Mouse (Mus musculus) urinary bladder, postnatal 14 days (tissue): ENCODE data around the gene Ccdc134.
A peak's percentile ranks its signal among the peaks of the same experiment; 100 is the strongest.

Experiments
- DNase-seq: peaks from one replicate; pipeline ENCODE4 v3.0.0; 2021; ENCODE audit warnings: low spot score

The Ccdc134 gene

DNA sequence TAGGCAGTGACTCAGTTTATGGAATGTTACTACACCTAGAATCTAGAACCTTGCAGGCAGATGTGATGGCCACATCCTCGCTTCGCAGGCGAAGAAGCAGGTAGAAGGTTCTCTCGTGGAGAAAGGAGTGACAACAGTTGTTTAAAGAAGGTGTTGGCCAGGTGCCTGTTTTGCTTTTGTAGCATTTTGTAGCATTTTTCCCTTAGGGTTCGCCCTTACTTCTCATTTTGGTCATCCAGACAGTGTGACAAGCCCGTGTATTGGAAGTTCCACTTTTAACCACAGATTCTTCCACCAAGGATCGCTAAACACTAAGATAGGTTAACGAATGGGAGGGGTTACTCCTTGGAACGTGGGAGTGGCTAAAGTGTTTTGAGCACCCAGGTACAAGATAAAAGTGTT, 20.8 kb downstream of the Ccdc134 start:
- no peak for DNase-seq

- no peak for DNase-seq
Observed at GRCm38 (mm10) chr15:82150042-82150441, 22.3 kb downstream of the Ccdc134 start.

DNA sequence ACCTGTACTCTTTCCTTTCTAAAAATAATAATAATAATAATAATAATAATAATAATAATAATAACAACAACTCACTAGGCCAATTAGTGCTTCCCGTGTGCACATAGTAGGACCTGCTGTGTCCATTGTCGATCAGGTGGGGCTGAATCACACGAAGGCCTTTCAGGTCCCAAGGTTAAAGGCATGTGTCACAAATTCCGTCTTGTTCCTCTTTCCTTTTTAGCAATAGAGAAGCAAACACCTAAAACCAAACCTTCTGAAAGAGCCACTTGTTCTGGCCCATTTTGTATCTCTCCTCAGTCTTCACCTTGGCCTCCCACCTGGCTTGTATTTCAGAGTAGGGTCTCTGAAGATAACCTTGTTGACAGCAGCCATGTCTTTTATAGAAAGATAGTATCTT, 23.5 kb downstream of the Ccdc134 start:
- no peak for DNase-seq

GRCm38 (mm10) chr15:82152022-82152421, 24.3 kb downstream of the Ccdc134 start:
- no peak for DNase-seq

DNA sequence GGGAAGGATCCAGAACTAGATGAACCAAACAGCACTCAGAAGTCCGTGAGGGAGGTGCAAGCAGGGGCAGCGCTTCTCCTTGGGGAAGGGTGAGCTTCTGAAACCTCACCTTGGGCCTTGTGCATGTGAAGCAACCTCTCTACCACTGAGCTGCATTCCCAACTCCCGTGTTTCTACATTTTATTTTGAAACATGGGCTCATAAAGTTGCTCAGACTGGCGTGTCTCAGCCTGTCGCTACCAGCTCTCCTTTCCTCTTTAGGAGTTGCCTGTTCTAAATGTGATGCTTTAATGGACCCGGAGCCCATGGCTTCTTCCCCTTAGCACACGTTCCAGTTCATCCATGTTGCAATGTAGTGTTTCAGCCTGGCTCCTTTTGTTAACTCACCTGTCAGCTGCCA, 24.7 kb downstream of the Ccdc134 start:
- no peak for DNase-seq

DNA sequence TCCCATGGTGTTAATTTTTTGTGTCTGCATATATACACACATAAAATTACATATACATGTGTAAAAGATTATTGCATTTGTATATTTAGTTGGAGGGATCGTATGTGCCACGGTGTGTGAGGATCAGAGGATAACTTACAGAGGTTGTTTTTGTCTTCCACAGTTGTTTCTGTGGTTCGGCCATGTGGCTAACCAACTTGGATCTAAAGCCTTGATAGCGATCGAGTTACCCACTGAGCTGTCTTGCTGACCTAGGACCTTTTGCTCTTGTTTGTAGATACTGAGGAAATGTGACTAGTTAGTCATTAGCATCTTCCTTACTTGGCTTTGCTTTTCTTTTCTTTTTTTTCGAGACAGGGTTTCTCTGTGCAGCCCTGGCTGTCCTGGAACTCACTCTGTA, 28.6 kb downstream of the Ccdc134 start:
- DNase-seq = no peak

- no peak for DNase-seq
Observed at GRCm38 (mm10) chr15:82156902-82157301, 29.2 kb downstream of the Ccdc134 start.

DNA sequence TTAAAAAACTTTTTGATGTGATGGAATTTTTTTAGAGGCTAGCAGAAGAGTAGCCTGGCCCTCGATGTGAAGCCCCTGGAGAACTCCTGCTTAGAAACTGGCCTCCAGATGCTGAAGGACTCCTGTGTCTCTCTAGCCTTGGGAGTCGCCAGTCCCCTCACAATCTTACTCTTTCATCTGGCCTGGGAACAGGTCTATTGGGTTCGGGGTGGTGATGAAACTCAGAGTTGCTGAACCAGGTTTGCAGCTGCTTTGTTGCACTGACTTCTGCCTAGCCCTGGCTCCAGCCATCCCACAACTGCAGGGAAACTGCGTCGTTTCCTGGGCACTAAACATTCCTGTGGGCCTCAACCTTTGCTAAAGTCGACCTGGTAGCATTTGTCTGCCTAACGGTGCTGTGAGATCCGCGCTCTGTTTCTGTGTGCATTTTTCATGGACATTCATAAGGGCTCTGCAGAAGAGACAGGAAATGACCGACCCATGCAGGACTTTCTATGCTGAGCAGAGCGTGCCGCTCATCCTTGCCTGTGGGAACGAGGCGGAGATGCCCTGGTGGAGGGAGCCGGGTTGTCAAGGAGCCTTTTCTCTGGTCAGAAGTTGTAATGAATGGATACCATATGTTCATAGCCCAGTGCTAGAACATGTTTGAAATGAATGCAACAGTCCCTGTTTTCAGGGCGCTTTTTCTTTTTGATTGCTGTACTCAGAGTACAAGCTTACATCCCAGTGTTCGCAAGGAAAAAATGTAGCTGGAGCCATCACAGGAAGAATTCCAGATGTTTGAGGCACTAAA, 30.7 kb downstream of the Ccdc134 start:
- peak; percentile 42 for DNase-seq

GRCm38 (mm10) chr15:82159471-82159870, 31.7 kb downstream of the Ccdc134 start:
- no peak for DNase-seq

GRCm38 (mm10) chr15:82160731-82161640, 33.3 kb downstream of the Ccdc134 start:
- no peak for DNase-seq

GRCm38 (mm10) chr15:82161965-82162600, 34.4 kb downstream of the Ccdc134 start:
- no peak for DNase-seq

- no peak for DNase-seq
Observed at GRCm38 (mm10) chr15:82163356-82164060, 35.8 kb downstream of the Ccdc134 start.

DNA sequence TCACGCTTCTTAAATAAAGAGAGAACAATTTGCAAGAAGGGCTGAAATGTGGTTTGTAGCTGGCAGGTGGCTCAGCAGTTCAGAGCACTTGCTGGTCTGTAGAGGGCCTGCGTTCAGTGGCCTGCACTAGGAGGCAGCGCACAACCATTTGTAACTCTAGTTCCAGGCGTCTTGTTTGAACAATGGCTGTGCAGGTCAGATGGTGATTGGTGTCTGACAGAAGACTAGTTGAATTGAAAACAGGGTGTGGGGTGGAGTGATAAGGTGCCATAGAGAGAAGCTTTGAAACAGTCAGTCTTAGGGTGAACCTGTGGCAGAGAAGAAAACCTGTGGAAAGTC, 36.3 kb downstream of the Ccdc134 start:
- DNase-seq = no peak

DNA sequence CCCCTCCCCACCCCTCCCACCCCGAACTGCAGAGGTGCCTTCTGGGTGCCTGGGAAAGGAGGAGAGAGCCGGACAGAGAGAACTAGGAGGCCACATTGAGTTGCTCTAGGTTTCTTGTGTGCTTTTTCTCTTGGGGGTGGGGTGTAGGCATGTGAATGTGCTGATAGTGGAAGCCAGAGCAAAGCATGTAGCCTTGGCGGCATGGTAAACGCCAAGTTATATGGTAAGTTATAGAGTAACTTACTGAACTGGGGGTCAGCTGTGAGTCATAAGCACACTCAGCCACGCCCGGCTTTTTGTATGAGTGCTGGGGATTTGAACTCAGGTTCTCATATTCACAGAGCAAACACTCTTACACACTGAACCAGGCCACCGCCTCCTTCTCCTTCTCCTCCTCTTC, 36.8 kb downstream of the Ccdc134 start:
- no peak for DNase-seq

DNA sequence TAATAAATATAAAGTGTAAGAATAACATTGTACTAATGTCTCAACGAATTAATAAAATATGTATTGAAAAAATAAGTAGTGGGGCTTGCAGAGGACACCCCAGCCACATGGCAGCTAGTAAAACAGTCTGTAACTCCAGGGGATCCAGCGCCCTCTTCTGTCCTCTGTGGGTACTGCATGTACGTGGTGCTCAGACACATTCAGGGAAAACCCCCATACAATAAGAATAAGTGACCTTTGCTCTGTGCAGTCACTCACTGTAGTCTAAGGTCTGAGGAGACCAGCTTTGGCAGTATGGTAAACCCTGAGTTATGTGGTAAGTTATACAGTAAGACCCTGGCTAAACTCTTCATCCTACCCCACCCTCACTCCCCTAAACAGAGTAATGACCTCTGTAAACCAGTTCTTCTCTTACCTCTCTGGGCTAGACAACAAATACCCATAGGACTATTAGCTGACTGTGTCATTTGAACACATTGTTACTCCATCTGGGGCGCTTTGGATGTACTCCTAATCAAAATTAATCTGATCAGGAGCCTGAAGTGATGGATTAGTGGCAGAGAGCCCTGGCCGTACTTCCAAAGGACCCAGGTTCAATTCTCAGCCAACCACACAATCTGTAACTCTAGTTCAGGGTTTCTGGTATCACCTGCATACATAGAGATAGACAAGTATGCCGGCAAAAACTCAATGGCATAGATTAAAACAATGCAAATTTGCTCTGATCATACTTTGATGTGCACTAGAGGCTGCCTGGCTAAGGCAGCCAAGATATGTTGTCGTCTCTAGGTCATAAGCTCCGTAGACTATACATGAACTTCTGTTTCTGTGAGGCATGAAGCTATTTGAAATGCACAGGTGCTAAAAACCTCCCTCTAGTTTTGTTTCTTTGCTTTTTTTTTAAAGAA, 37.9 kb downstream of the Ccdc134 start:
- DNase-seq = peak; percentile 86

GRCm38 (mm10) chr15:82166240-82167100, 38.7 kb downstream of the Ccdc134 start:
- DNase-seq = peak; percentile 35

- DNase-seq = no peak
Observed at GRCm38 (mm10) chr15:82167201-82168168, 39.8 kb downstream of the Ccdc134 start.

DNA sequence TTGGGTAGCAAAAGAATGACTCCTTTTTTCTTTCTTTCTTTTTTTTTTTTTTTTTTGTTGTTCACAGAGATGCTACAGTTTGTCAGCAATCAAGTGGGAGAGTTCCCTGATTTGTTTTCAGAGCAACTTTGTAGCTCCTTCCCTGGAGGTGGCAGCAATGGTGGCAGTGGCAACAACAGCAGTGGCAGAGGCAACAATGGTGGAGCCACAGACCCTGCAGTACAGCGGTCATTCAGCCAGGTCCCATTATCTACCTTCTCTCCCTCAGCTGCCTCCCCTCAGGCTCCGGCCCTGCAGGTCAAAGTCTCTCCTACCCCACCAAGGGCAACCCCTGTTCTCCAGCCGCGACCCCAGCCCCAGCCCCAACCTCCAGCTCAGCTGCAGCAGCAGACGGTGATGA, 41.9 kb downstream of the Ccdc134 start:
- no peak for DNase-seq
